Mouse (Mus musculus): Measurements from ENCODE around the gene Gm37419. TPM values are rescaled to one million over a fixed set of nuclear protein-coding genes. Genes with fewer than 3 reads are reported as not detected.

Gene Gm37419
- polyA plus RNA-seq, 1 experiment from 2014 or later: not detected

- H3K9me3 ChIP-seq (replicated peaks): no peaks in the 10 kb centered on the region
- WGBS: under 1% methylated on average over 33 of the region's 33 CpGs
- peaks cover 89% of the 10 kb centered on the region for H3K27me3 ChIP-seq (ENCODE audit: low read depth, poor library complexity, severe bottlenecking)
- peak; percentile 78 for DNase-seq (ENCODE audit: low spot score)
- H3K36me3 ChIP-seq: no peaks in the 10 kb centered on the region
- no peak overlapping the region for H3K27ac ChIP-seq (replicated peaks)
- H3K4me3 ChIP-seq: peak overlapping the region; percentile 55
- peaks cover 62% of the 10 kb centered on the region for H3K4me1 ChIP-seq
These were observed 5.2 kb upstream of the Gm37419 start for GRCm38 (mm10) chr16:23982891-23983588.

DNA sequence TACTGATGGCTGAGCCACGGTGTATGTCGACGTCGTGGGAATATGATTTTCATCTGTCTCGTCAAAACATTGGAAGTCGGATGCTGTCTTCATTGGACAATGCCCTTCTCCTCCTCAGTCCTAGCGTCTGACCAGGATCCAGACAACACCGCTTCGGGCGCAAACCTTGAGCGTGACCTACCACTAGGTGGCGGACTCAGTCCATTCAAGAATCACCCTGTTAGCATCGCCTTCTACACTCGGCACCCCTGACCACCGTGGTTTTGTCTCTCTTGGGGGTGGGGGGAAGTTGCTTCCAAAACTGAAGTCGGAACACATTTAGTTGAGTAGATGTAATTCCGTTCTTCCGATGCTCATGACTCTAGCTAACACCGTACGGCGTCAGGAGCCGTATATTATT is 4.1 kb upstream of the Gm37419 start:
- no peaks in the 10 kb centered on the region for H3K9me3 ChIP-seq (replicated peaks)
- peak overlapping the region; percentile 51 for H3K4me3 ChIP-seq
- peak; percentile 86 for DNase-seq (ENCODE audit: low spot score)
- no peaks in the 10 kb centered on the region for H3K36me3 ChIP-seq
- H3K27me3 ChIP-seq (ENCODE audit: low read depth, poor library complexity, severe bottlenecking): peaks cover 79% of the 10 kb centered on the region
- 2% methylated on average over 22 of the region's 22 CpGs for WGBS
- H3K4me1 ChIP-seq: peaks cover 62% of the 10 kb centered on the region
- H3K27ac ChIP-seq (replicated peaks): no peak overlapping the region

- Histone ChIP-seq H3K27ac (replicated peaks) (no peak overlapping the region), H3K9me3 (replicated peaks) (no peaks in the 10 kb centered on the region), H3K4me3 (peak overlapping the region; percentile 51), H3K4me1 (peaks cover 68% of the 10 kb centered on the region), H3K27me3 (ENCODE audit: low read depth, poor library complexity, severe bottlenecking) (peaks cover 72% of the 10 kb centered on the region), H3K36me3 (no peaks in the 10 kb centered on the region)
- WGBS: under 1% methylated on average over 22 of the region's 22 CpGs
- peak; percentile 50 for DNase-seq (ENCODE audit: low spot score)
These were observed 3.4 kb upstream of the Gm37419 start for GRCm38 (mm10) chr16:23984760-23985466.

- H3K4me1 ChIP-seq: peaks cover 70% of the 10 kb centered on the region
These were observed 2.8 kb upstream of the Gm37419 start for GRCm38 (mm10) chr16:23985467-23985861.

DNA sequence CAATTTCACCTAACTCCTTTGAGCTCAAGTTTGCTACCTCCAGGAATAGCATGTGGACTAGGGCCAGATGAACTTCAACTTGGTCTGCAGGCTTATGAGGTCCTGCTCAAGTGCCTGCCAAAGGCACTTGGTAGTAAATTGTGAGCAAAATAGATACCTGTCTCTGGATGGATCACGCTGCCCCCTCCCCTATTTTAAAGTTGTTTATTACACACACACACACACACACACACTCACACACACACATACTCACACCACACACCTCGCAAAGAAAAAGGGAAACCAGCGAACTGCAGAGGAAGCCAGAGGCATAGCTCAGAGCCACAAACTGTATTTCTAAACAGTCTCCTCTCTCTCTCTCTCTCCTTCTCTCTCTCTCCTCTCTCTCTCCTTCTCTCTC is 2.1 kb upstream of the Gm37419 start:
- H3K27ac ChIP-seq (replicated peaks): no peak overlapping the region
- peaks cover 70% of the 10 kb centered on the region for H3K4me1 ChIP-seq
- H3K9me3 ChIP-seq (replicated peaks): no peaks in the 10 kb centered on the region
- peaks cover 71% of the 10 kb centered on the region for H3K27me3 ChIP-seq (ENCODE audit: low read depth, poor library complexity, severe bottlenecking)
- no peak for DNase-seq (ENCODE audit: low spot score)
- H3K36me3 ChIP-seq: no peaks in the 10 kb centered on the region
- WGBS: 4% methylated on average over 3 of the region's 3 CpGs
- peak overlapping the region; percentile 80; the same call in 1 of the 2 replicates for H3K4me3 ChIP-seq

More at GRCm38 (mm10) chr16:23985467-23985861, 2.8 kb upstream of the Gm37419 start:
- peak overlapping the region; percentile 51; the same call in 1 of the 2 replicates for H3K4me3 ChIP-seq
- no peaks in the 10 kb centered on the region for H3K36me3 ChIP-seq
- DNase-seq (ENCODE audit: low spot score): no peak
- peaks cover 72% of the 10 kb centered on the region for H3K27me3 ChIP-seq (ENCODE audit: low read depth, poor library complexity, severe bottlenecking)
- no peak overlapping the region for H3K27ac ChIP-seq (replicated peaks)
- WGBS: under 1% methylated on average over 6 of the region's 6 CpGs
- no peaks in the 10 kb centered on the region for H3K9me3 ChIP-seq (replicated peaks)

GRCm38 (mm10) chr16:23986871-23987270 is 1.4 kb upstream of the Gm37419 start:
- Histone ChIP-seq H3K9me3 (replicated peaks) (no peaks in the 10 kb centered on the region), H3K27ac (replicated peaks) (no peak overlapping the region), H3K36me3 (no peaks in the 10 kb centered on the region), H3K27me3 (ENCODE audit: low read depth, poor library complexity, severe bottlenecking) (peaks cover 64% of the 10 kb centered on the region), H3K4me3 (peak overlapping the region; percentile 80), H3K4me1 (peaks cover 68% of the 10 kb centered on the region)
- peak; percentile 48 for DNase-seq (ENCODE audit: low spot score)
- WGBS: under 1% methylated on average over 17 of the region's 17 CpGs

GRCm38 (mm10) chr16:23987341-23988156 is 733 bp upstream of the Gm37419 start:
- WGBS: under 1% methylated on average over 56 of the region's 64 CpGs
- peaks cover 63% of the 10 kb centered on the region for H3K4me1 ChIP-seq
- no peaks in the 10 kb centered on the region for H3K9me3 ChIP-seq (replicated peaks)
- no peaks in the 10 kb centered on the region for H3K36me3 ChIP-seq
- peak overlapping the region; percentile 80 for H3K4me3 ChIP-seq
- H3K27ac ChIP-seq (replicated peaks): peak overlapping the region; percentile 98
- peaks cover 62% of the 10 kb centered on the region for H3K27me3 ChIP-seq (ENCODE audit: low read depth, poor library complexity, severe bottlenecking)
- peak; percentile 72 for DNase-seq (ENCODE audit: low spot score)

- peak overlapping the region; percentile 80 for H3K4me3 ChIP-seq
- H3K36me3 ChIP-seq: no peaks in the 10 kb centered on the region
- WGBS: 0% methylated on average over 13 of the region's 13 CpGs
- peaks cover 58% of the 10 kb centered on the region for H3K27me3 ChIP-seq (ENCODE audit: low read depth, poor library complexity, severe bottlenecking)
- no peaks in the 10 kb centered on the region for H3K9me3 ChIP-seq (replicated peaks)
- H3K27ac ChIP-seq (replicated peaks): peak overlapping the region; percentile 98
- H3K4me1 ChIP-seq: peaks cover 58% of the 10 kb centered on the region
- no peak for DNase-seq (ENCODE audit: low spot score)
These were observed 171 bp upstream of the Gm37419 start for GRCm38 (mm10) chr16:23988157-23988465.

DNA sequence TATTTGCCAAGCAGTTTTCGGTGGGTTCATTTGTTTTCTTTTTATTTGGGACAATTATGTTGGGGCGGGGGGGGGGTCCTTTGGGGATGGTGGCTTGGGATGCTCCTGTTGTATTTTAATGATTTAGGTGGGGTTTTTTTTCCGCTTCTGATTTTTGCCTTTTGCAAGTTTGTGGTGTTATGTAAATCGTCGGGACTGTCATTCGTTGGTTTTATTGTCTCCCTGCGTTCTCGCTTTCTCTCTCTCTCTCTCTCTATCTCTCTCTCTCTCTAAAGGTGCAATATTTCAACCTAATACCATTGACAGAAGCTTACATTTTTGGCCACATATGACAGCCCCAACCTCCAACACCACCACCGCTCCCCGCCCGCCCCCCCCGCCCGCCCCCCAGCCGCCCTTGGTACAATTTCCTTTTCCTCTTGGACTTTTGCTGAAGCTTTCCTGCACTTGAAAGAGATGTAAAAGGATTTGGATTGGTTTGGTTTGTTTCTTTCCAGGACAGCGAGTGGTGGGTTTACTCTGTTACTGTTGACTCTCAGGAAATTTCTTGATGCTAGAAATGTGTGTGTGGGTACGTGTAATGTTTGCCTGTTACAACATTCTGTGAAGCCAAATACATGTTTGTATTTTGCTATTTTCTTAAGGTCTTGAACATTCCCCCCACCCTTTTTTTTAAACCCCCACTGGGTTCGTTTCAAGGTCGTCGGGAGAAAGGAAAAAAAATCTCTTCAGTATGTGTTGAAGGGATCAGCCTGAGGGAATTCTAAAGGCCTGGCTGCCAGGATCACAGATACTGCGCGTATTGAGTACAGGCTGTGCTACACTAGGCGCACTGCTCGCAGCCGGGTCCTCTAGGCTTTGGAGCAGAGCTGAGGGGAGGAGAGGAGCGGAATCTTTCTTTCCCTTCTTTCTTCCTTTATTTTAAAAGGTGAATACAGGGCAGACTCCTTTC is 1.2 kb downstream of the Gm37419 start:
- peaks cover 52% of the 10 kb centered on the region for H3K27me3 ChIP-seq (ENCODE audit: low read depth, poor library complexity, severe bottlenecking)
- no peaks in the 10 kb centered on the region for H3K36me3 ChIP-seq
- 4% methylated on average over 25 of the region's 25 CpGs for WGBS
- H3K9me3 ChIP-seq (replicated peaks): no peaks in the 10 kb centered on the region
- peak overlapping the region; percentile 98 for H3K27ac ChIP-seq (replicated peaks)
- peaks cover 46% of the 10 kb centered on the region for H3K4me1 ChIP-seq
- H3K4me3 ChIP-seq: peak overlapping the region; percentile 80
- DNase-seq (ENCODE audit: low spot score): peak; percentile 44

DNA sequence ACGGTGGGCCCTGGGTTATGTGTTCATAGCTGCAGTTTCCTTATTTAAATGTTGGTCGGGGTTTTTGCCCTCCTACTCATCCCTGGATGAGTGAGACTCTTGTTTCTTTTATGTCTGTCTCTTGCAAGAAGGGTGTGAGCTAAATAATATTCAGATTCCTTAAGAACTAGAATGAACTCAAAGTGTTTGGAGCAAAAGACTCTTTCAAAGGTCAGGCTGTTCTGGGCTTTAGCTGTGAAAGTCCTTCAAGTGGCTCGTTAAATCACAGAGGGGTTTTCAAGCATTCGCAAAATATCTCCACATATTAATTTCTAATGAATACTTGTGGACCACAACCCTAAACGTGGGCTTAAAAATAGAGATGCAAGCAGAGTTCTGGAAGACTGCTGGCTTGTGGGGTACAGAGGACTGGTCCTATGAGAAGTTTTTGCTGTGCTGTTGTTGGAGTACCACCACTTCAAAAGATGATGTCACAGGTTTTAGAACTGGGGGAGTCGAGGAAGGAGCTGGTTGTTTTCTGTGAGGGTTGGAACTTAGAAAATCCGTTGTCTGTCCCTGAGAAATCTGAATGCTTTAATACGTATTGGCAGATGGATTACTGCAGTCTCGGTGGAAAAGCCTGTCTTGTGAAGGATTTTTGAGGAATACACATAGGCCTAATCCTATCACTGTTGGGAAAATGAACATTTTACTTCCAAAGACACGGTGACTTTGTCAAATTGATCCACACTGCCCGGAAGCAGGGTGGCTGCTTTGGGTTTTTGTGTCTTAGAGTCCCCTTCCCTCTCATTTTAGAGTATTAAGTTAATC is 2.1 kb downstream of the Gm37419 start:
- Histone ChIP-seq H3K27ac (replicated peaks) (no peak overlapping the region), H3K27me3 (ENCODE audit: low read depth, poor library complexity, severe bottlenecking) (peaks cover 43% of the 10 kb centered on the region), H3K4me3 (peak overlapping the region; percentile 80), H3K9me3 (replicated peaks) (no peaks in the 10 kb centered on the region), H3K4me1 (peaks cover 39% of the 10 kb centered on the region), H3K36me3 (no peaks in the 10 kb centered on the region)
- no peak for DNase-seq (ENCODE audit: low spot score)
- WGBS: 31% methylated on average over 11 of the region's 11 CpGs

GRCm38 (mm10) chr16:23991170-23991569 is 2.9 kb downstream of the Gm37419 start:
- no peak overlapping the region for H3K27ac ChIP-seq (replicated peaks)
- peaks cover 35% of the 10 kb centered on the region for H3K27me3 ChIP-seq (ENCODE audit: low read depth, poor library complexity, severe bottlenecking)
- H3K9me3 ChIP-seq (replicated peaks): no peaks in the 10 kb centered on the region
- H3K36me3 ChIP-seq: no peaks in the 10 kb centered on the region
- peak; percentile 77 for DNase-seq (ENCODE audit: low spot score)
- H3K4me3 ChIP-seq: no peak overlapping the region
- WGBS: 0% methylated on average over 4 of the region's 4 CpGs
- H3K4me1 ChIP-seq: peaks cover 37% of the 10 kb centered on the region

Data from midbrain, embryonic 10.5 days (tissue).